Mouse (Mus musculus): ENCODE data around the gene Kcnd1. TPM values are rescaled to one million over a fixed set of nuclear protein-coding genes. Genes with fewer than 3 reads are reported as not detected.

Gene Kcnd1
- polyA plus RNA-seq, 1 experiment from 2014 or later = 2.2 TPM

DNA sequence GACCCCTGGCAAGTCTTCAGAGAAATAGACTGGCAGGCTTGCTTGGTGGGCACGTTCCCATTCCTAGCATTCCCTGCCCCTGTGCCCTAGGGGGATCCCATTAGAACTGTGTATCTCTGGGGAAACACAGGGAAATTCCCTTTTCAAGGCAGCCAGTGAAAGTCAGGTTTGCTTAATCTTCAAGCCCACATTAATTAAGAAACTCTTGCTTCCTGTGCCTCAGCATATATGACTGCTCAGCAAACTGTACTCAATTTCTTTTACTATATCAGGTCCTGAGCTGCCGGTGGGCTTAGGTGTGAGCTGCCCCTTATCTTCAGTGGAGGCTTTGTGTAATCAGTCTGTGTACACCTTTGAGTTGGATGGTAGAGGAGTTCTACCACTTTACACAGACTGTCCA lies 43.7 kb downstream of the Kcnd1 start:
- DNase-seq (ENCODE audit: low spot score) = no peak
- H3K27me3 ChIP-seq (ENCODE audit: insufficient read depth, poor library complexity, severe bottlenecking) = no peaks in the 10 kb centered on the region
- no peak overlapping the region for H3K4me3 ChIP-seq
- H3K27ac ChIP-seq = no peak overlapping the region
- H3K9me3 ChIP-seq = no peaks in the 10 kb centered on the region
- H3K4me1 ChIP-seq (replicated peaks) = no peaks in the 10 kb centered on the region
- 83% methylated on average over 2 of the region's 2 CpGs for WGBS
- peaks cover 16% of the 10 kb centered on the region for H3K36me3 ChIP-seq

DNA sequence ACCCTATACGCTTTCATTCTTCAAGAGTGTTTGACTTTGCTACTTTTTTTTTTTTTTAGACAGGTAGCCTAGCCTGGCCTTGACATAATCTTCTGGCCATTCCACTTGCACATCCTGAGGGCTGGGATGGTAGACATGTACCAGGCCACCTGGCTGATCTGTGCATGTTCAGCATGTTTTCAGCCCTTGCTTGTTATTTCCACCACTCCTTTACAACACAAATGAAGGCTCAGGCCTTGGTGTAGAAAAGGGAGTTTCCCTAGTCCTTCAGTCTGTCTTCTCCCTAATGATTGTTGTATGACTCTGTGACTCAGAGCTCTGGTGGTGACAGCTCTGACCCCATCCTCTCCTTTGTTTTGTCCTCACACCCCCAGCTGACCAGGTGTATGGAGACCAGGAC lies 45.1 kb downstream of the Kcnd1 start:
- WGBS = 97% methylated on average over 1 of the region's 1 CpGs
- H3K9me3 ChIP-seq = no peaks in the 10 kb centered on the region
- no peaks in the 10 kb centered on the region for H3K27me3 ChIP-seq (ENCODE audit: insufficient read depth, poor library complexity, severe bottlenecking)
- no peak overlapping the region for H3K27ac ChIP-seq
- H3K36me3 ChIP-seq = peaks cover 22% of the 10 kb centered on the region
- H3K4me3 ChIP-seq = no peak overlapping the region
- no peaks in the 10 kb centered on the region for H3K4me1 ChIP-seq (replicated peaks)
- no peak for DNase-seq (ENCODE audit: low spot score)

GRCm38 (mm10) chrX:7868506-7868905 lies 46.4 kb downstream of the Kcnd1 start:
- H3K27ac ChIP-seq = no peak overlapping the region
- H3K4me1 ChIP-seq (replicated peaks) = no peaks in the 10 kb centered on the region
- H3K27me3 ChIP-seq (ENCODE audit: insufficient read depth, poor library complexity, severe bottlenecking) = no peaks in the 10 kb centered on the region
- H3K36me3 ChIP-seq = peaks cover 36% of the 10 kb centered on the region
- DNase-seq (ENCODE audit: low spot score) = no peak
- no peaks in the 10 kb centered on the region for H3K9me3 ChIP-seq
- no peak overlapping the region for H3K4me3 ChIP-seq
- 41% methylated on average over 2 of the region's 2 CpGs for WGBS

- WGBS = 48% methylated on average over 3 of the region's 3 CpGs
- peaks cover 49% of the 10 kb centered on the region for H3K36me3 ChIP-seq
- H3K4me1 ChIP-seq (replicated peaks) = no peaks in the 10 kb centered on the region
- no peak for DNase-seq (ENCODE audit: low spot score)
- H3K9me3 ChIP-seq = no peaks in the 10 kb centered on the region
- no peaks in the 10 kb centered on the region for H3K27me3 ChIP-seq (ENCODE audit: insufficient read depth, poor library complexity, severe bottlenecking)
- H3K4me3 ChIP-seq = no peak overlapping the region
- H3K27ac ChIP-seq = no peak overlapping the region
These were observed 47.7 kb downstream of the Kcnd1 start for GRCm38 (mm10) chrX:7869826-7870225.

GRCm38 (mm10) chrX:7878007-7878419 lies 55.9 kb downstream of the Kcnd1 start, which contains the start of gene Pim2:
TSS of gene Pim2 (plus strand) at chrX:7878262.
- H3K27ac ChIP-seq = peak within 1 kb of the TSS; percentile 69; the same call in 1 of the 2 replicates

GRCm38 (mm10) chrX:7878495-7878894 lies 56.4 kb downstream of the Kcnd1 start:
- WGBS = 21% methylated on average over 21 of the region's 21 CpGs
- peaks cover 14% of the 10 kb centered on the region for H3K4me1 ChIP-seq (replicated peaks)
- no peaks in the 10 kb centered on the region for H3K9me3 ChIP-seq
- H3K4me3 ChIP-seq = peak overlapping the region; percentile 60
- H3K27ac ChIP-seq = peak overlapping the region; percentile 69; the same call in 1 of the 2 replicates
- H3K27me3 ChIP-seq (ENCODE audit: insufficient read depth, poor library complexity, severe bottlenecking) = no peaks in the 10 kb centered on the region
- H3K36me3 ChIP-seq = peaks cover 25% of the 10 kb centered on the region
- no peak for DNase-seq (ENCODE audit: low spot score)

More at GRCm38 (mm10) chrX:7878007-7878419, 55.9 kb downstream of the Kcnd1 start, which contains the start of gene Pim2:
- H3K4me3 ChIP-seq = peak within 1 kb of the TSS; percentile 60
- H3K36me3 ChIP-seq = peaks cover 29% of the 10 kb centered on the region
- 17% methylated on average over 38 of the region's 38 CpGs for WGBS
- DNase-seq (ENCODE audit: low spot score) = peak; percentile 74
- H3K9me3 ChIP-seq = no peaks in the 10 kb centered on the region
- H3K27me3 ChIP-seq (ENCODE audit: insufficient read depth, poor library complexity, severe bottlenecking) = no peaks in the 10 kb centered on the region
- peaks cover 14% of the 10 kb centered on the region for H3K4me1 ChIP-seq (replicated peaks)

DNA sequence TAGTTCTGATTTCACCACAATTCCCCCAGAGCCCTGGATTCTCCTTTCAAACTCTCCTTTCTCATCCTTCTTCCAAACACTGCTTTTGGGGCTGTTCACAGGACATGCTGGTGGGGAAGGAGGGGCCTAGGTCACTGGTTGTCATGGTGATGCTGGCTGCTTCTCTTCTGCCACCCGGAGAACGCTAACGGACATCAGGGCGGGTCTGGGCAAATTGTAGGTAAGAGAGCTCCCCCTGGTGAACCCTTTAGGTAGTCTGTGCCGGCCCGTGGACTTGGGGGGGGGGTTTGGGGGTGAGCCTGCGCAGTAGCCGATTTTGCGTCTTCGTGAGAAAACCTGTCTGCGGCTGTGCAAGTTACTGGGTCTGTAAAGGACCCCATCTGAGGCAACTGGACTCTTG lies 57.7 kb downstream of the Kcnd1 start:
- Histone ChIP-seq H3K27me3 (ENCODE audit: insufficient read depth, poor library complexity, severe bottlenecking) (no peaks in the 10 kb centered on the region), H3K4me1 (replicated peaks) (peaks cover 16% of the 10 kb centered on the region), H3K27ac (no peak overlapping the region), H3K4me3 (peak overlapping the region; percentile 60), H3K9me3 (no peaks in the 10 kb centered on the region; the same call in 1 of the 2 replicates), H3K36me3 (peaks cover 11% of the 10 kb centered on the region)
- 12% methylated on average over 11 of the region's 11 CpGs for WGBS
- peak; percentile 73 for DNase-seq (ENCODE audit: low spot score)

DNA sequence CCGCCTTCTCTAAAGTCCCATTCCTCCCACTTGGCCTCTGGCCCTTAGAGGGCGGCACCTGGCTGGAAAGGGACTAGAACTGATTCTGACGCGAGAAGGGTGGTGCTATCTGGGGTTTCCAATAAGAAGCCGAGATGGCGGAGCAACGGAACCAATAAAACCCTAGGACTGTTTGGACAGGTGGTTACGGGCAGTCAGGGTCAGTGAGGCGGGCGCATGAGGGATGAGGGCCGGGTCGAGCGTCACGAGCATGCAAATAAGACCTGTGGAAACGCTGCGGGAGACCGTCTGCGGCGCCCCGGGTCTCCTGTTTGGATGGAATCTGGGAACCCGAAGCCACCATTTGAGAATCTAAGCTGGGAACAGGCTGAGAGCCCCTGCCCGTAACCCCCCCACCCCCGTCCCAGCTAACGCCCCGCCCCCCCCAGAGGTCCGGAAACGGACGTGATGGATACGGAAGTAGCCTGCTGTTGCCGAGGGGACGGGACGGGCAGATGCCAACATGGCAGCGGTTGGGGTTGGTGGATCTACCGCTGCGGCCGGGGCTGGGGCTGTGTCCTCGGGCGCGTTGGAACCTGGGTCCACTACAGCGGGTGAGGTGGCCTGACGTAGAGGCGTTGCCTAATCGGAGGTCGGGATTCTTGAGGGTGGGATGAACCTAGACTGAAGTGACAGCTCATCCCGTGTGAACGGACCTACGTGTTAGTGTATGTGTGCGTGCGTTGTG lies 61.9 kb downstream of the Kcnd1 start, which contains the start of gene Slc35a2:
Gene Slc35a2 (plus strand): TSS at position 188 of the 727 bp plus-strand sequence.
- Histone ChIP-seq H3K36me3 (peaks cover 16% of the 10 kb centered on the region; the same call in 1 of the 2 replicates), H3K4me3 (peak within 1 kb of the TSS; percentile 64), H3K4me1 (replicated peaks) (peaks cover 13% of the 10 kb centered on the region), H3K9me3 (no peaks in the 10 kb centered on the region; the same call in 1 of the 2 replicates), H3K27ac (peak within 1 kb of the TSS; percentile 87), H3K27me3 (ENCODE audit: insufficient read depth, poor library complexity, severe bottlenecking) (no peaks in the 10 kb centered on the region)
- DNase-seq (ENCODE audit: low spot score) = peak; percentile 82
- 13% methylated on average over 49 of the region's 49 CpGs for WGBS

MicroRNAs within 50 kb of the gene (microRNA counts, 519-probe panel; counts per million panel counts)
- 1,255 counts per million, percentile 77 among the panel's probes with 10 or more counts for microRNA mmu-miR-1198

Other genes starting within 250 kb of the Kcnd1 start
- 0.07 and 0.08 TPM in 2 replicates for gene Foxp3, start 248.6 kb upstream of the Kcnd1 start, polyA plus RNA-seq (2016; fragmentation: Nextera tagmentation; extraction: Ambion mirVana)
- gene Ppp1r3f, start 248.0 kb upstream of the Kcnd1 start, polyA plus RNA-seq (2016; fragmentation: Nextera tagmentation; extraction: Ambion mirVana) = 2.5 and 2.8 TPM in 2 replicates
- gene Ccdc22, start 216.8 kb upstream of the Kcnd1 start, polyA plus RNA-seq (2016; fragmentation: Nextera tagmentation; extraction: Ambion mirVana) = 33.5 and 34.4 TPM in 2 replicates
- not detected in 2 replicates for gene Cacna1f, start 215.2 kb upstream of the Kcnd1 start, polyA plus RNA-seq (2016; fragmentation: Nextera tagmentation; extraction: Ambion mirVana)
- gene Syp, start 183.8 kb upstream of the Kcnd1 start, polyA plus RNA-seq (2016; fragmentation: Nextera tagmentation; extraction: Ambion mirVana) = 18.5 and 26.5 TPM in 2 replicates
- gene Prickle3, start 165.0 kb upstream of the Kcnd1 start, polyA plus RNA-seq (2016; fragmentation: Nextera tagmentation; extraction: Ambion mirVana) = 4.4 and 4.5 TPM in 2 replicates
- gene Plp2, start 150.9 kb upstream of the Kcnd1 start, polyA plus RNA-seq (2016; fragmentation: Nextera tagmentation; extraction: Ambion mirVana) = 40.9 and 52.0 TPM in 2 replicates
- not detected in 2 replicates for gene Magix, start 141.0 kb upstream of the Kcnd1 start, polyA plus RNA-seq (2016; fragmentation: Nextera tagmentation; extraction: Ambion mirVana)
- 36.0 and 42.8 TPM in 2 replicates for gene Gpkow, start 125.2 kb upstream of the Kcnd1 start, polyA plus RNA-seq (2016; fragmentation: Nextera tagmentation; extraction: Ambion mirVana)
- gene Wdr45, start 108.0 kb upstream of the Kcnd1 start, polyA plus RNA-seq (2016; fragmentation: Nextera tagmentation; extraction: Ambion mirVana) = 19.5 and 23.7 TPM in 2 replicates
- not detected in 2 replicates for gene Gm45208, start 100.0 kb upstream of the Kcnd1 start, polyA plus RNA-seq (2016; fragmentation: Nextera tagmentation; extraction: Ambion mirVana)
- gene Praf2, start 93.8 kb upstream of the Kcnd1 start, polyA plus RNA-seq (2016; fragmentation: Nextera tagmentation; extraction: Ambion mirVana) = 78.2 and 101 TPM in 2 replicates
- 18.7 and 22.9 TPM in 2 replicates for gene Ccdc120, start 71.4 kb upstream of the Kcnd1 start, polyA plus RNA-seq (2016; fragmentation: Nextera tagmentation; extraction: Ambion mirVana)
- gene Tfe3, start 59.7 kb upstream of the Kcnd1 start, polyA plus RNA-seq (2016; fragmentation: Nextera tagmentation; extraction: Ambion mirVana) = 31.7 and 36.5 TPM in 2 replicates
- gene Gripap1, start 32.5 kb upstream of the Kcnd1 start, polyA plus RNA-seq (2016; fragmentation: Nextera tagmentation; extraction: Ambion mirVana) = 45.3 and 47.8 TPM in 2 replicates
- 43.8 and 55.9 TPM in 2 replicates for gene Otud5, start 19.1 kb downstream of the Kcnd1 start, polyA plus RNA-seq (2016; fragmentation: Nextera tagmentation; extraction: Ambion mirVana)
- gene Pim2, start 56.0 kb downstream of the Kcnd1 start, polyA plus RNA-seq (2016; fragmentation: Nextera tagmentation; extraction: Ambion mirVana) = 8.8 and 10.2 TPM in 2 replicates
- gene Slc35a2, start 61.7 kb downstream of the Kcnd1 start, polyA plus RNA-seq (2016; fragmentation: Nextera tagmentation; extraction: Ambion mirVana) = 26.6 and 32.5 TPM in 2 replicates
- 131 and 160 TPM in 2 replicates for gene Pqbp1, start 77.0 kb downstream of the Kcnd1 start, polyA plus RNA-seq (2016; fragmentation: Nextera tagmentation; extraction: Ambion mirVana)
- 206 and 214 TPM in 2 replicates for gene Timm17b, start 77.1 kb downstream of the Kcnd1 start, polyA plus RNA-seq (2016; fragmentation: Nextera tagmentation; extraction: Ambion mirVana)
- gene Gm10491, start 85.5 kb downstream of the Kcnd1 start, polyA plus RNA-seq (2016; fragmentation: Nextera tagmentation; extraction: Ambion mirVana) = not detected in 2 replicates
- gene Gm10490, start 87.3 kb downstream of the Kcnd1 start, polyA plus RNA-seq (2016; fragmentation: Nextera tagmentation; extraction: Ambion mirVana) = not detected in 2 replicates
- gene Pcsk1n, start 97.5 kb downstream of the Kcnd1 start, polyA plus RNA-seq (2016; fragmentation: Nextera tagmentation; extraction: Ambion mirVana) = 7.8 and 39.8 TPM in 2 replicates
- not detected in 2 replicates for gene Eras, start 106.3 kb downstream of the Kcnd1 start, polyA plus RNA-seq (2016; fragmentation: Nextera tagmentation; extraction: Ambion mirVana)
- 58.5 and 61.5 TPM in 2 replicates for gene Hdac6, start 125.6 kb downstream of the Kcnd1 start, polyA plus RNA-seq (2016; fragmentation: Nextera tagmentation; extraction: Ambion mirVana)
- 5.3 and 7.4 TPM in 2 replicates for gene Gata1, start 155.8 kb downstream of the Kcnd1 start, polyA plus RNA-seq (2016; fragmentation: Nextera tagmentation; extraction: Ambion mirVana)
- not detected in 2 replicates for gene Glod5, start 196.2 kb downstream of the Kcnd1 start, polyA plus RNA-seq (2016; fragmentation: Nextera tagmentation; extraction: Ambion mirVana)